Mouse (Mus musculus): Measurements from ENCODE around the gene Celf3.

DNA sequence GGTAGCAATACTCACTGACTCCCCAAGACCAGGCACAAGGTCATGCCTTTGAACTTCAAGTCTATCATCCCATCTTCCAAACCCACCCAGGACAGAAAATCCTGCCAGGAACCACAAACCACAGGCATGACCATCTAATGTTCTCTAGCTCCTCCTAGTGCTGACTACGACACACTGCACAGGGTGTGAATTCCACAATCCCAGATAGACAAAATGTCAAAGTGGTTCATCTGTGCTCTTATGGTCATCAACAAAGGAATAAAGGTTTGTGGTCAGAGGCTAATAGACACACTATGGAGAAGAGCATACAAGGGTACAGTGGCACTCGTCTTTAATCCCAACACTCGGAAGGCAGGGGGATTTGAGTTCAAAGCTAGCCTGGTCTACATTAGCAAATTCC, 24.1 kb downstream of the Celf3 start:
- TF ChIP-seq POLR2A (IDR thresholded peaks at IDR 0.05; ENCODE audit: extremely low read depth, insufficient read depth, low read length) (no peak), CTCF (IDR thresholded peaks at IDR 0.05; ENCODE audit: low read depth, low read length) (peak; percentile 55)
